Mouse (Mus musculus) spleen, adult 12 weeks (tissue): ENCODE results near the gene Lrba.

Experiments used
- DNase-seq: peaks from one replicate; pipeline ENCODE4 v3.0.0; 2022; ENCODE audit warnings: low spot score

The Lrba gene

GRCm38 (mm10) chr3:86224564-86225421 lies at the start of gene Lrba:
Lrba (plus strand) TSS chr3:86224680.
- DNase-seq = peak; percentile 75

- no peak for DNase-seq
Observed at GRCm38 (mm10) chr3:86179714-86180113, 44.8 kb upstream of the Lrba start.

- DNase-seq = no peak
Observed at GRCm38 (mm10) chr3:86181107-86181506, 43.4 kb upstream of the Lrba start.

GRCm38 (mm10) chr3:86184546-86184945 lies 39.9 kb upstream of the Lrba start:
- DNase-seq = no peak

GRCm38 (mm10) chr3:86187736-86188389 lies 36.6 kb upstream of the Lrba start:
- DNase-seq = no peak

- no peak for DNase-seq
Observed at GRCm38 (mm10) chr3:86195981-86196380, 28.5 kb upstream of the Lrba start.

- DNase-seq = no peak
Observed at GRCm38 (mm10) chr3:86196471-86196870, 28.0 kb upstream of the Lrba start.

GRCm38 (mm10) chr3:86201645-86202175 lies 22.8 kb upstream of the Lrba start:
- DNase-seq = no peak

- no peak for DNase-seq
Observed at GRCm38 (mm10) chr3:86202449-86202848, 22.0 kb upstream of the Lrba start.

- no peak for DNase-seq
Observed at GRCm38 (mm10) chr3:86204608-86205358, 19.7 kb upstream of the Lrba start.

- DNase-seq = no peak
Observed at GRCm38 (mm10) chr3:86206556-86206955, 17.9 kb upstream of the Lrba start.

GRCm38 (mm10) chr3:86210267-86210939 lies 14.1 kb upstream of the Lrba start:
- no peak for DNase-seq

- no peak for DNase-seq
Observed at GRCm38 (mm10) chr3:86210959-86211358, 13.5 kb upstream of the Lrba start.

- DNase-seq = no peak
Observed at GRCm38 (mm10) chr3:86214248-86214647, 10.2 kb upstream of the Lrba start.

- peak; percentile 80 for DNase-seq
Observed at GRCm38 (mm10) chr3:86223634-86224313, 706 bp upstream of the Lrba start.

GRCm38 (mm10) chr3:86224314-86224563 lies 241 bp upstream of the Lrba start:
- no peak for DNase-seq

GRCm38 (mm10) chr3:86231532-86232086 lies 7.1 kb downstream of the Lrba start:
- no peak for DNase-seq

- no peak for DNase-seq
Observed at GRCm38 (mm10) chr3:86247193-86247592, 22.7 kb downstream of the Lrba start.

GRCm38 (mm10) chr3:86251212-86251611 lies 26.7 kb downstream of the Lrba start:
- DNase-seq = no peak

GRCm38 (mm10) chr3:86252588-86252987 lies 28.1 kb downstream of the Lrba start:
- no peak for DNase-seq

GRCm38 (mm10) chr3:86253071-86253470 lies 28.6 kb downstream of the Lrba start:
- no peak for DNase-seq
